Mouse (Mus musculus) ES-Bruce4 (cell line): ENCODE data around the gene Sbf2.

Experiments
- CTCF ChIP-seq: IDR thresholded peaks from one replicate; pipeline ENCODE4 v1.8.1; 2011; ENCODE audit warnings: low read depth, low read length
- EP300 ChIP-seq: IDR thresholded peaks from 2 replicates; pipeline ENCODE4 v1.6.1; 2011; ENCODE audit warnings: low read depth, low read length; ENCODE audit not compliant: insufficient read depth
- POLR2A ChIP-seq: IDR thresholded peaks from one replicate; pipeline ENCODE4 v1.8.1; 2011; ENCODE audit warnings: low read length; ENCODE audit not compliant: insufficient read depth

DNA sequence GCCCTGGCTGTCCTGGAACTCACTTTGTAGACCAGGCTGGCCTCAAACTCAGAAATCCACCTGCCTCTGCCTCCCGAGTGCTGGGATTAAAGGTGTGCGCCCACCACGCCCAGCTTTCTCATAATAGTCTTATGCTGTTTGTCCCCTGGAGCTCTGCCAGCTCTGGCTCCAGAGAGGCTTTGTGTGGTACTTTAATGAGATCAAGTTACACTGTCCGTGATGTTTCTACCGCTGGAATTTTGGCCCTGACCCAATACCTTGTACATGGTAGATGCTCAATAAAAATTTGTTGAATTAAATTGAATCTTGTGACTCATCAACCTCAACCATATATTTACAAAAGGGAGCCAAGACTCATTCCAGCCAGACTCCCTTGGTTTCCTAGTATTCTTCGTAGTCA, 36.4 kb upstream of the Sbf2 start:
- TF ChIP-seq POLR2A (no peak), CTCF (no peak), EP300 (no peak)
